Mouse (Mus musculus) kidney, adult 9 months (tissue): ENCODE measurements at regions not wholly inside any gene's neighbourhood (a gene's known extent, or its start where the extent isn't known, plus 50 kb on each side); places are given as distances from the start of the nearest gene placed in this dataset.
A peak's percentile ranks its signal among the peaks of the same experiment; 100 is the strongest.

Experiments
- DNase-seq: peaks from one replicate; pipeline ENCODE4 v3.0.0; 2022

- no peak for DNase-seq
These were observed 191.0 kb upstream of the Noct start for GRCm38 (mm10) chr3:51033292-51033691.

- DNase-seq, result no peak
These were observed 187.4 kb upstream of the Noct start for GRCm38 (mm10) chr3:51036700-51037306.

- DNase-seq, result no peak
These were observed 181.9 kb upstream of the Noct start for GRCm38 (mm10) chr3:51042223-51042846.

GRCm38 (mm10) chr3:51048739-51049138 lies 175.5 kb upstream of the Noct start:
- DNase-seq, result no peak

GRCm38 (mm10) chr3:51050156-51050555 lies 174.1 kb upstream of the Noct start:
- no peak for DNase-seq

- DNase-seq, result no peak
These were observed 169.2 kb upstream of the Noct start for GRCm38 (mm10) chr3:51055004-51055403.

GRCm38 (mm10) chr3:51064201-51064600 lies 160.0 kb upstream of the Noct start:
- peak; percentile 20 for DNase-seq

- DNase-seq, result no peak
These were observed 157.9 kb upstream of the Noct start for GRCm38 (mm10) chr3:51066373-51066772.

- DNase-seq, result no peak
These were observed 151.8 kb upstream of the Noct start for GRCm38 (mm10) chr3:51072417-51072816.

GRCm38 (mm10) chr3:51073003-51073679 lies 151.1 kb upstream of the Noct start:
- DNase-seq, result no peak

- no peak for DNase-seq
These were observed 150.4 kb upstream of the Noct start for GRCm38 (mm10) chr3:51073743-51074319.

- DNase-seq, result peak; percentile 46
These were observed 148.9 kb upstream of the Noct start for GRCm38 (mm10) chr3:51075219-51075920.

GRCm38 (mm10) chr3:51078459-51078858 lies 145.8 kb upstream of the Noct start:
- DNase-seq, result no peak

- DNase-seq, result no peak
These were observed 143.8 kb upstream of the Noct start for GRCm38 (mm10) chr3:51080415-51080814.

- DNase-seq, result no peak
These were observed 143.4 kb upstream of the Noct start for GRCm38 (mm10) chr3:51080855-51081254.

- no peak for DNase-seq
These were observed 141.2 kb upstream of the Noct start for GRCm38 (mm10) chr3:51082831-51083575.

- no peak for DNase-seq
These were observed 140.7 kb upstream of the Noct start for GRCm38 (mm10) chr3:51083583-51083982.

GRCm38 (mm10) chr3:51086441-51086849 lies 137.8 kb upstream of the Noct start:
- DNase-seq, result no peak

GRCm38 (mm10) chr3:51087076-51087475 lies 137.2 kb upstream of the Noct start:
- DNase-seq, result no peak

GRCm38 (mm10) chr3:51089036-51089669 lies 135.1 kb upstream of the Noct start:
- DNase-seq, result peak; percentile 14

GRCm38 (mm10) chr3:51091478-51091877 lies 132.8 kb upstream of the Noct start:
- no peak for DNase-seq
